Mouse (Mus musculus): ENCODE results near the gene Mcoln2. TPM values are rescaled to one million over a fixed set of nuclear protein-coding genes. Genes with fewer than 3 reads are reported as not detected.
"Not testable (repeated sequence)": the region's sequence is repeated elsewhere in the genome, so short reads cannot be mapped to it uniquely, and the experiment has no call there.

The Mcoln2 gene
- total RNA-seq, 2 experiments from 2014 or later, result not detected

DNA sequence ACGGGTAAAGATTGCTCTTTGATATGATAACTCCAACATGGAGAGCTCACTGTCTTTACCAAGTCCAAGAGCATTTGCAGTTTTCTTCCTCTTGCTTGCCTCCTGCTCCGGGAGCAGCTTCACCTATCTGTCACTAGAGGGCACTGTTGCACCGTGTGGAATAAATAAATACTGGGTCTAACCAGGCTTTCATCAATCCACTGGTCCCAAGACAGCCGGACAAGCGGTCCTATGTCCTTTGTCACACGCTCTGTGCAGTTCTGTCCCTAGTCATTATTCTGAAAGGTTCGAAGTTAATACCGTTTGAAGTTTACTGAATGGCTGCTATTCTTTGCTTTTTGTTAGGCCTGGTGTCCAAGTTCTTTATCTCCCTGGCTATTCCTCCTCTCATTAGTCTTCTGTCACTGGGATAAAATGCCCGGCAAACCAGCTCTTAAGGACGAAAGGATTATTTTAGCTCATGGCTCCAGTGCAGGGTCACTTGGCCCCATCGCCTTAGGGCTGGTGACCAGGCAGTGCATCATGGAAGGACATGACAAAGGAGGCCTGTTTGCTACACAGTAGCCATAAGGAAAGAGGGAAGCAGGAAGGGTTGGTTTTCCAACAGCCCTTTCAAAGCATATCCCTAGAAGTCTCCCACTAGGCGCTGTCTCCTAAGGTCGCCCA lies 35.5 kb downstream of the Mcoln2 start:
- DNase-seq (ENCODE audit: low spot score in 2 of 2), result peak; percentile 76 to 79

GRCm38 (mm10) chr3:146186033-146186432 lies 36.4 kb downstream of the Mcoln2 start:
- DNase-seq (ENCODE audit: low spot score in 2 of 2), result no peak

DNA sequence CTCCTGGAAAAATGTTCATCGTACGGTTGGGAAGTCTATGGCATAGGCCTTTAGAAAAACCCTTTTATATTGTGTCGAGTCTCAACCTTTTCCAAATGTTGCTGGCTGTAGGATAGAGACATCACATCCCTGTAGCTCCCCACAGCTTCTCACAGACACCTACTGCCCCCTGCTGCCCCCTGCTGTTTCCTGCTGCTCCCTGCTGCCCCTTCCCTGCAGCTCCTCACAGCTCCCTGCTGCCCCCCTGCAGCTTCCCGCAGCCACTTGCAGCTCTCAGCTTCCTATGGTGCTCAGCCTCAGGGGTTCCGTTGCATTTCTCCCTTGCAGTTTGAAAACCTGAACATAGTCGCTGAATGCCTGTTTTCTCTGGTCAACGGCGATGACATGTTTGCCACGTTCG lies 40.3 kb downstream of the Mcoln2 start:
- DNase-seq (ENCODE audit: low spot score in 2 of 2), result no peak

GRCm38 (mm10) chr3:146192507-146192906 lies 42.9 kb downstream of the Mcoln2 start:
- DNase-seq (ENCODE audit: low spot score in 2 of 2), result no peak

- DNase-seq (ENCODE audit: low spot score in 2 of 2), result no peak
Observed at GRCm38 (mm10) chr3:146195153-146195552, 45.5 kb downstream of the Mcoln2 start.

DNA sequence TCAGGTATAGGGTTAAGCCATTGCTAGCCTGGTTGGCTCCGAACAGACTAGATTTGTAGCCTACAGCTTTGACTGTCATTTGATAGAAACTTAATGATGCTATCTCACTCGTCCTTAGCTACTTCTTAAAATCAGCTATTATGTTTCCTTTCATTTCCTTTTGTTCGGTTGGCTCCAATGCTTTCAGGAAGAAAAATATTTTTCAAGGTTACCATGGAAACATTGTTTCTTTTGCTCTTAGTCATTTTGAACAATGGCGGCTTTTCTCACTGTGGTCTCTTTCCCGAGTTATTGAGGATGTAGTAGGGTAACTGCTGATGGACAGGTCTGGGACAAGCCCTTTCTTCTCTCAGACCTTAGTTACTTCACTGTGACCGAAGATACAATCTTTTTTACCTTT lies 46.7 kb downstream of the Mcoln2 start:
- DNase-seq (ENCODE audit: low spot score in 2 of 2), result no peak

- no peak for DNase-seq (ENCODE audit: low spot score in 2 of 2)
Observed at GRCm38 (mm10) chr3:146196780-146197743, 47.4 kb downstream of the Mcoln2 start.

- no peak for DNase-seq (ENCODE audit: low spot score in 2 of 2)
Observed at GRCm38 (mm10) chr3:146197785-146198184, 48.2 kb downstream of the Mcoln2 start.

GRCm38 (mm10) chr3:146198803-146199481 lies 49.3 kb downstream of the Mcoln2 start:
- DNase-seq (ENCODE audit: low spot score in 2 of 2), result no peak

DNA sequence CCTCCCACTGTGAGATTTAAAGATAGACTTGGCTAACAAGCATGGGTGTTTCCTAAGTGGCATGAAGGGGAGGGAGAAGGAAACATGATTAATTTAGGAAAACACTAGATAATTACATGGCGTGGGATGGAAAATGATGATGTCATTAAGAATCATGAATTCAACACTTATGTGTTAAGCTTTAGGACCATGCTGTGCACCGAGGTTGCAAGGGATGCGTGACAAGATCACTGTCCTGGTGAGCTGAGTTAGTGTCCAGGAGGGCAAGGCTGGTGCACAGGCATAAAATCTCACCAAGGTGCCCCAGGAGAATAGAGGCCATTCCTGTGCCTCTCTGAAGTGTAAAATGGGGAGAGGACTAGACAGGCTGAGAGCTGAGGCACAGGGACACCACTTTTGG lies 49.9 kb downstream of the Mcoln2 start:
- no peak for DNase-seq (ENCODE audit: low spot score in 2 of 2)

DNA sequence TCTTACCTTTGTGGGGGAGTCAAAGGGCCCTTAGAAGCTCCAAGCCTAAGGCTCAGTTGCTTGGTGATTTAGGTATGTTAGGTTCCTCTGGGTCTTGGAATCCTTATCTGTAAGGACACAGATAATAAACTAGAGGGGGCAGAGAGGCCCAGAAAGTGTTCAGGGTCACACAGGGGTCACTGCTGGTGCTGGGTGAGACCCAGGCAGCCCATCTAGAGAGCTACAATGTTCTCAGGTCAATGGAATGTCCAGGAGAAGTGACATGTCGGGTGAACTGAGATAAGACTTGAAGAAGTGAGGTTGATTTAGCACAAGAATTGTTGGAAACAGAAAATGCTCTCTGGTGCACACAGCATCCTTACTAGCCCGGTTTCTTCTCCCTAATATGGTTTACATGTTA lies 54.7 kb downstream of the Mcoln2 start:
- DNase-seq (ENCODE audit: low spot score in 2 of 2), result no peak

DNA sequence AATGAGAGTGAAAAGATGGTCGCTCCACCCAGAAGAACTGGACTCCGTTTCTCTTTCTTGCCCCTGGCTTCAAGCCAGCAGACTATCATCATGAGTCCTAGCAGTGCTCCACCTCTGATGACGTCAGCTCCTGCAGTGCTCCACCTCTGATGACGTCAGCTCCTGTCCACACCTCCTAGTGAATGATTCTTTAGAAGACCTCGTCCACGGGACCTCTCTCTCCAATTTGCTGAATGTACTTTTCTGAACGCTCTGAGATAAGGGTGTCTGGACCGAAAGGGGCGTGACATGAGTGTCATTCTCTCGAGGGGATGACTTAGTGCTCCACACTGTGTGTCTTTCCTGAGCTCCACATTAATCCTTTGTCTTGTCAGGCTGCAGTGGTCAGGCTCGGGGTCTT lies 55.7 kb downstream of the Mcoln2 start:
- DNase-seq (ENCODE audit: low spot score in 2 of 2), result no peak

- no peak for DNase-seq (ENCODE audit: low spot score in 2 of 2)
Observed at GRCm38 (mm10) chr3:146206635-146207034, 57.0 kb downstream of the Mcoln2 start.

GRCm38 (mm10) chr3:146207440-146207839 lies 57.8 kb downstream of the Mcoln2 start:
- no peak for DNase-seq (ENCODE audit: low spot score in 2 of 2)

- not testable (repeated sequence) for DNase-seq (ENCODE audit: low spot score in 2 of 2)
Observed at GRCm38 (mm10) chr3:146209759-146210158, 60.1 kb downstream of the Mcoln2 start.

GRCm38 (mm10) chr3:146211141-146211747 lies 61.6 kb downstream of the Mcoln2 start:
- no peak for DNase-seq (ENCODE audit: low spot score in 2 of 2)

GRCm38 (mm10) chr3:146211964-146212363 lies 62.3 kb downstream of the Mcoln2 start:
- no peak for DNase-seq (ENCODE audit: low spot score in 2 of 2)

- DNase-seq (ENCODE audit: low spot score in 2 of 2), result no peak
Observed at GRCm38 (mm10) chr3:146213336-146213735, 63.7 kb downstream of the Mcoln2 start.

DNA sequence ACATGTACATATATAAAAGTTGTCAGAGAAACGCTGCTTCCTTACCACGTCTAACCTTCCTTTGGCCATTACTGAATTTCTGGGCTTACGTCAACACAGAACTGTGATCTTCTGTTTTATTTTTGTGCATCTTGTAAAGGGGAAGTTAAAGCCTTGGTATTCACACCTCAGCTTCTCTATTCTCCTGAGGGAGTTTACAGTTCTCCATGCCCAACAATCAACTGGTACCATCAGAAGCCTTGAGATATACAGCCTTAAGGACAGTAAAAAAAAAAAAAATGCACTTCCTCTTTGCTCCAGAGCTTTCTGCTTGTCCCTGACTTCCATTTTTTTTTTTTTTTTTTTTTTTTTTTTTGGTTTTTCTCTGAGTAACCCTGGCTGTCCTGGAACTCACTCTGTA lies 66.9 kb downstream of the Mcoln2 start:
- DNase-seq (ENCODE audit: low spot score in 2 of 2), result no peak

DNA sequence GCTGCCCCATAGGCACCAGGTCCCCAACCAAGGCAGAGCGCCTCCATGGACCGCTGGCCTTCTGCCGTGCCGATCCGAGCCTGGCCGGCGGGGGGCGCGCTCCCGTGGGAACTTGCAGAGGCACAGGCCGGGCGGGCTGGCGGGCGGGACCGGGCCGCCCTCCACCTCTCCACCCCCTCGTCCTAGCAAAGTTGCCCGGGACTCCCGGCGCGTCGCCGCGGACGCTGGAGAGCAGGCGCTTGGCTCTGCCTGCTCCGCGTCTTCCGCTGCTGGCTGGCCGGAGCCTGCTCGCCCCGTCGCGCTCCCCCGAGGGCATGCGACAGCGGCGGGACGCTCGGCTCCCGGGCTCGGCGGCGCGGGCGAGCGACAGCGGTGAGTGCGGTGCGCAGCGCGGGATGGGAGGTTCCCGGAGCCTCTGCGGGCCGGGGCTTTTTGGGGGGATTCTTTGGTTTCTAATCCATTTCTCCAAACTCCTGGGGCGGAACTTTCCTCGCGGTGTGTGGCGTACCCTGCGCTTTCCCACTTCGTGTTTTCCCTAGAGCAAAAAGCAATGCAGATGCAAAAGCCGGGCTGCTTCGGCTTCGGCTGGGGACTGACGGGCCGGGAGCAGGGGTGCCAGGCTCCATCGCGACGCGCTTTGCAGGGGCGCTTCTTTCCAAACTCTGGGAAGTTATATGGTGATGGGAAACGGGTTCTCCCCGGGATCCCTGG lies 71.3 kb downstream of the Mcoln2 start, which contains the start of gene Lpar3:
TSS of gene Lpar3 (plus strand) at position 188 of the 711 bp plus-strand sequence.
- peak; percentile 64 to 73 for DNase-seq (ENCODE audit: low spot score in 2 of 2)

GRCm38 (mm10) chr3:146224271-146224670 lies 74.6 kb downstream of the Mcoln2 start:
- DNase-seq (ENCODE audit: low spot score in 2 of 2), result no peak

Measured in layer of hippocampus, postnatal 10 days (tissue).